Mouse (Mus musculus): ENCODE results near the gene Wdr41. TPM values are rescaled to one million over a fixed set of nuclear protein-coding genes. Genes with fewer than 3 reads are reported as not detected.
A peak's percentile ranks its signal among the peaks of the same experiment; 100 is the strongest.

The Wdr41 gene
- total and polyA plus RNA-seq, 2 experiments from 2014 or later = 22.2 to 26.6 TPM

- ATAC-seq (no peak), DNase-seq (ENCODE audit: low spot score) (peak; percentile 76)
- H3K27me3 ChIP-seq (ENCODE audit: insufficient read depth, low read length) = no peaks in the 10 kb centered on the region
- H3K4me2 ChIP-seq (ENCODE audit: low read depth, low read length) = no peak overlapping the region
- H3K4me1 ChIP-seq (ENCODE audit: insufficient read depth, low read length) = no peaks in the 10 kb centered on the region
- no peak overlapping the region for H3K9ac ChIP-seq (replicated peaks; ENCODE audit: low read length)
- no peaks in the 10 kb centered on the region for H3K36me3 ChIP-seq (ENCODE audit: insufficient read depth, low read length)
- H3K9me3 ChIP-seq (ENCODE audit: low read length) = no peaks in the 10 kb centered on the region
- H3K27ac ChIP-seq = no peak overlapping the region
- peak; percentile 54 for TF ChIP-seq CTCF (IDR thresholded peaks at IDR 0.05; ENCODE audit: low read depth)
- WGBS = 70% methylated on average over 1 of the region's 1 CpGs
- no peak overlapping the region for H3K4me3 ChIP-seq (ENCODE audit: low read length)
Measured at GRCm38 (mm10) chr13:94957965-94958364, 18.2 kb upstream of the Wdr41 start.

- 55% methylated on average over 9 of the region's 9 CpGs for WGBS
- peak; percentile 26 for DNase-seq (ENCODE audit: low spot score)
Measured at GRCm38 (mm10) chr13:94969992-94970553, 6.1 kb upstream of the Wdr41 start.

GRCm38 (mm10) chr13:94975828-94976218 lies 321 bp upstream of the Wdr41 start:
- ATAC-seq (no peak), DNase-seq (ENCODE audit: low spot score) (no peak)
- Histone ChIP-seq H3K4me1 (ENCODE audit: insufficient read depth, low read length) (no peaks in the 10 kb centered on the region; the same call in 1 of the 2 replicates), H3K9me3 (ENCODE audit: low read length) (no peaks in the 10 kb centered on the region), H3K27me3 (ENCODE audit: insufficient read depth, low read length) (no peaks in the 10 kb centered on the region), H3K4me3 (ENCODE audit: low read length) (peak overlapping the region; percentile 73), H3K27ac (peak overlapping the region; percentile 97), H3K36me3 (ENCODE audit: insufficient read depth, low read length) (no peaks in the 10 kb centered on the region), H3K4me2 (ENCODE audit: low read depth, low read length) (peak overlapping the region; percentile 55), H3K9ac (replicated peaks; ENCODE audit: low read length) (peak overlapping the region; percentile 94)
- WGBS = 22% methylated on average over 9 of the region's 9 CpGs
- TF ChIP-seq CTCF (IDR thresholded peaks at IDR 0.05; ENCODE audit: low read depth) = no peak

More at GRCm38 (mm10) chr13:94969992-94970553, 6.1 kb upstream of the Wdr41 start:
- Histone ChIP-seq H3K9ac (replicated peaks; ENCODE audit: low read length) (no peak overlapping the region), H3K27me3 (ENCODE audit: insufficient read depth, low read length) (no peaks in the 10 kb centered on the region), H3K4me3 (ENCODE audit: low read length) (no peak overlapping the region), H3K9me3 (ENCODE audit: low read length) (no peaks in the 10 kb centered on the region), H3K27ac (no peak overlapping the region), H3K36me3 (ENCODE audit: insufficient read depth, low read length) (no peaks in the 10 kb centered on the region), H3K4me1 (ENCODE audit: insufficient read depth, low read length) (no peaks in the 10 kb centered on the region), H3K4me2 (ENCODE audit: low read depth, low read length) (no peak overlapping the region)
- no peak for TF ChIP-seq CTCF (IDR thresholded peaks at IDR 0.05; ENCODE audit: low read depth)
- ATAC-seq = no peak

GRCm38 (mm10) chr13:94979081-94979480 lies 2.9 kb downstream of the Wdr41 start:
- Histone ChIP-seq H3K4me2 (ENCODE audit: low read depth, low read length) (no peak overlapping the region), H3K9me3 (ENCODE audit: low read length) (no peaks in the 10 kb centered on the region), H3K4me3 (ENCODE audit: low read length) (no peak overlapping the region), H3K9ac (replicated peaks; ENCODE audit: low read length) (no peak overlapping the region), H3K4me1 (ENCODE audit: insufficient read depth, low read length) (no peaks in the 10 kb centered on the region; the same call in 1 of the 2 replicates), H3K36me3 (ENCODE audit: insufficient read depth, low read length) (no peaks in the 10 kb centered on the region), H3K27me3 (ENCODE audit: insufficient read depth, low read length) (no peaks in the 10 kb centered on the region), H3K27ac (no peak overlapping the region)
- DNase-seq (ENCODE audit: low spot score) = no peak
- no peak for TF ChIP-seq CTCF (IDR thresholded peaks at IDR 0.05; ENCODE audit: low read depth)
- no peak for ATAC-seq
- WGBS = 50% methylated on average over 7 of the region's 7 CpGs

GRCm38 (mm10) chr13:94990516-94990915 lies 14.4 kb downstream of the Wdr41 start:
- no peak for DNase-seq (ENCODE audit: low spot score)
- H3K4me1 ChIP-seq (ENCODE audit: insufficient read depth, low read length) = no peaks in the 10 kb centered on the region
- no peak overlapping the region for H3K27ac ChIP-seq
- no peaks in the 10 kb centered on the region for H3K9me3 ChIP-seq (ENCODE audit: low read length)
- H3K36me3 ChIP-seq (ENCODE audit: insufficient read depth, low read length) = no peaks in the 10 kb centered on the region
- H3K9ac ChIP-seq (replicated peaks; ENCODE audit: low read length) = no peak overlapping the region
- ATAC-seq = no peak
- no peaks in the 10 kb centered on the region for H3K27me3 ChIP-seq (ENCODE audit: insufficient read depth, low read length)
- H3K4me3 ChIP-seq (ENCODE audit: low read length) = no peak overlapping the region
- no peak overlapping the region for H3K4me2 ChIP-seq (ENCODE audit: low read depth, low read length)
- TF ChIP-seq CTCF (IDR thresholded peaks at IDR 0.05; ENCODE audit: low read depth) = no peak
- 71% methylated on average over 5 of the region's 5 CpGs for WGBS

- no peaks in the 10 kb centered on the region for H3K36me3 ChIP-seq (ENCODE audit: insufficient read depth, low read length)
- no peak overlapping the region for H3K27ac ChIP-seq
- no peak for TF ChIP-seq CTCF (IDR thresholded peaks at IDR 0.05; ENCODE audit: low read depth)
- H3K9me3 ChIP-seq (ENCODE audit: low read length) = no peaks in the 10 kb centered on the region
- ATAC-seq (no peak), DNase-seq (ENCODE audit: low spot score) (no peak)
- WGBS = 70% methylated on average over 8 of the region's 8 CpGs
- H3K27me3 ChIP-seq (ENCODE audit: insufficient read depth, low read length) = no peaks in the 10 kb centered on the region
- no peak overlapping the region for H3K9ac ChIP-seq (replicated peaks; ENCODE audit: low read length)
- H3K4me3 ChIP-seq (ENCODE audit: low read length) = no peak overlapping the region
- no peak overlapping the region for H3K4me2 ChIP-seq (ENCODE audit: low read depth, low read length)
- H3K4me1 ChIP-seq (ENCODE audit: insufficient read depth, low read length) = no peaks in the 10 kb centered on the region
Measured at GRCm38 (mm10) chr13:95007281-95007680, 31.1 kb downstream of the Wdr41 start.

GRCm38 (mm10) chr13:95009261-95009660 lies 33.1 kb downstream of the Wdr41 start:
- WGBS = 88% methylated on average over 7 of the region's 7 CpGs
- Histone ChIP-seq H3K9ac (replicated peaks; ENCODE audit: low read length) (no peak overlapping the region), H3K27me3 (ENCODE audit: insufficient read depth, low read length) (no peaks in the 10 kb centered on the region), H3K27ac (no peak overlapping the region), H3K4me3 (ENCODE audit: low read length) (no peak overlapping the region), H3K4me2 (ENCODE audit: low read depth, low read length) (no peak overlapping the region), H3K9me3 (ENCODE audit: low read length) (no peaks in the 10 kb centered on the region), H3K4me1 (ENCODE audit: insufficient read depth, low read length) (no peaks in the 10 kb centered on the region), H3K36me3 (ENCODE audit: insufficient read depth, low read length) (no peaks in the 10 kb centered on the region)
- no peak for ATAC-seq
- no peak for TF ChIP-seq CTCF (IDR thresholded peaks at IDR 0.05; ENCODE audit: low read depth)
- no peak for DNase-seq (ENCODE audit: low spot score)
